Mouse (Mus musculus): ENCODE results near the gene Jmjd1c.

Jmjd1c gene

GRCm38 (mm10) chr10:67192366-67192765 is 96.4 kb downstream of the Jmjd1c start:
- DNase-seq (ENCODE audit: low spot score): no peak

GRCm38 (mm10) chr10:67193003-67193652 is 97.2 kb downstream of the Jmjd1c start:
- DNase-seq (ENCODE audit: low spot score): no peak

- DNase-seq (ENCODE audit: low spot score): no peak
Measured at GRCm38 (mm10) chr10:67194046-67194445, 98.1 kb downstream of the Jmjd1c start.

GRCm38 (mm10) chr10:67195671-67196070 is 99.7 kb downstream of the Jmjd1c start:
- no peak for DNase-seq (ENCODE audit: low spot score)

- no peak for DNase-seq (ENCODE audit: low spot score)
Measured at GRCm38 (mm10) chr10:67197186-67197585, 101.3 kb downstream of the Jmjd1c start.

GRCm38 (mm10) chr10:67197829-67198228 is 101.9 kb downstream of the Jmjd1c start:
- DNase-seq (ENCODE audit: low spot score): no peak

- no peak for DNase-seq (ENCODE audit: low spot score)
Measured at GRCm38 (mm10) chr10:67201769-67202168, 105.8 kb downstream of the Jmjd1c start.

GRCm38 (mm10) chr10:67202470-67202869 is 106.5 kb downstream of the Jmjd1c start:
- DNase-seq (ENCODE audit: low spot score): no peak

- DNase-seq (ENCODE audit: low spot score): no peak
Measured at GRCm38 (mm10) chr10:67204652-67205407, 108.9 kb downstream of the Jmjd1c start.

- no peak for DNase-seq (ENCODE audit: low spot score)
Measured at GRCm38 (mm10) chr10:67207931-67208330, 112.0 kb downstream of the Jmjd1c start.

- no peak for DNase-seq (ENCODE audit: low spot score)
Measured at GRCm38 (mm10) chr10:67209916-67210675, 114.2 kb downstream of the Jmjd1c start.

GRCm38 (mm10) chr10:67212031-67212430 is 116.1 kb downstream of the Jmjd1c start:
- no peak for DNase-seq (ENCODE audit: low spot score)

GRCm38 (mm10) chr10:67213720-67214119 is 117.8 kb downstream of the Jmjd1c start:
- DNase-seq (ENCODE audit: low spot score): no peak

- DNase-seq (ENCODE audit: low spot score): no peak
Measured at GRCm38 (mm10) chr10:67215133-67215532, 119.2 kb downstream of the Jmjd1c start.

- no peak for DNase-seq (ENCODE audit: low spot score)
Measured at GRCm38 (mm10) chr10:67216872-67217271, 120.9 kb downstream of the Jmjd1c start.

- no peak for DNase-seq (ENCODE audit: low spot score)
Measured at GRCm38 (mm10) chr10:67218873-67219565, 123.1 kb downstream of the Jmjd1c start.

- DNase-seq (ENCODE audit: low spot score): no peak
Measured at GRCm38 (mm10) chr10:67220251-67220650, 124.3 kb downstream of the Jmjd1c start.

GRCm38 (mm10) chr10:67221284-67221683 is 125.4 kb downstream of the Jmjd1c start:
- DNase-seq (ENCODE audit: low spot score): no peak

- DNase-seq (ENCODE audit: low spot score): no peak
Measured at GRCm38 (mm10) chr10:67223942-67224341, 128.0 kb downstream of the Jmjd1c start.

GRCm38 (mm10) chr10:67225528-67225927 is 129.6 kb downstream of the Jmjd1c start:
- no peak for DNase-seq (ENCODE audit: low spot score)

GRCm38 (mm10) chr10:67226109-67226508 is 130.2 kb downstream of the Jmjd1c start:
- peak; percentile 50 for DNase-seq (ENCODE audit: low spot score)

- no peak for DNase-seq (ENCODE audit: low spot score)
Measured at GRCm38 (mm10) chr10:67226543-67226942, 130.6 kb downstream of the Jmjd1c start.
